Mouse (Mus musculus): ENCODE measurements around the gene Ddx42. TPM values are rescaled to one million over a fixed set of nuclear protein-coding genes. Genes with fewer than 3 reads are reported as not detected.

The Ddx42 gene
- total RNA-seq (2015; ENCODE audit: low replicate concordance) (28.9 and 47.6 TPM in 2 replicates), total RNA-seq (2017; ENCODE audit: low replicate concordance) (60.4 and 91.1 TPM in 2 replicates)

- ATAC-seq (replicated peaks; ENCODE audit: low FRiP score, poor library complexity, severe bottlenecking), result peak; percentile 82
Measured at GRCm38 (mm10) chr11:106216730-106217490, at the start of gene Ddx42. Ddx42 (plus strand) TSS chr11:106216926.

- no peak for ATAC-seq (replicated peaks; ENCODE audit: low FRiP score, poor library complexity, severe bottlenecking)
Measured at GRCm38 (mm10) chr11:106167435-106167834, 49.3 kb upstream of the Ddx42 start.

- ATAC-seq (replicated peaks; ENCODE audit: low FRiP score, poor library complexity, severe bottlenecking), result no peak
Measured at GRCm38 (mm10) chr11:106170807-106171206, 45.9 kb upstream of the Ddx42 start.

GRCm38 (mm10) chr11:106173228-106173627 lies 43.5 kb upstream of the Ddx42 start:
- ATAC-seq (replicated peaks; ENCODE audit: low FRiP score, poor library complexity, severe bottlenecking), result no peak

- no peak for ATAC-seq (replicated peaks; ENCODE audit: low FRiP score, poor library complexity, severe bottlenecking)
Measured at GRCm38 (mm10) chr11:106174372-106174771, 42.4 kb upstream of the Ddx42 start.

- no peak for ATAC-seq (replicated peaks; ENCODE audit: low FRiP score, poor library complexity, severe bottlenecking)
Measured at GRCm38 (mm10) chr11:106175081-106175480, 41.6 kb upstream of the Ddx42 start.

GRCm38 (mm10) chr11:106176372-106176771 lies 40.4 kb upstream of the Ddx42 start:
- no peak for ATAC-seq (replicated peaks; ENCODE audit: low FRiP score, poor library complexity, severe bottlenecking)

- peak; percentile 87 for ATAC-seq (replicated peaks; ENCODE audit: low FRiP score, poor library complexity, severe bottlenecking)
Measured at GRCm38 (mm10) chr11:106178036-106178782, 38.5 kb upstream of the Ddx42 start.

GRCm38 (mm10) chr11:106179711-106180448 lies 36.8 kb upstream of the Ddx42 start:
- ATAC-seq (replicated peaks; ENCODE audit: low FRiP score, poor library complexity, severe bottlenecking), result no peak

GRCm38 (mm10) chr11:106180449-106180801 lies 36.3 kb upstream of the Ddx42 start:
- ATAC-seq (replicated peaks; ENCODE audit: low FRiP score, poor library complexity, severe bottlenecking), result no peak

GRCm38 (mm10) chr11:106187326-106187725 lies 29.4 kb upstream of the Ddx42 start:
- no peak for ATAC-seq (replicated peaks; ENCODE audit: low FRiP score, poor library complexity, severe bottlenecking)

- no peak for ATAC-seq (replicated peaks; ENCODE audit: low FRiP score, poor library complexity, severe bottlenecking)
Measured at GRCm38 (mm10) chr11:106191716-106192115, 25.0 kb upstream of the Ddx42 start.

GRCm38 (mm10) chr11:106192241-106192640 lies 24.5 kb upstream of the Ddx42 start:
- ATAC-seq (replicated peaks; ENCODE audit: low FRiP score, poor library complexity, severe bottlenecking), result no peak

- ATAC-seq (replicated peaks; ENCODE audit: low FRiP score, poor library complexity, severe bottlenecking), result peak; percentile 60
Measured at GRCm38 (mm10) chr11:106192657-106193370, 23.9 kb upstream of the Ddx42 start.

- ATAC-seq (replicated peaks; ENCODE audit: low FRiP score, poor library complexity, severe bottlenecking), result peak; percentile 92
Measured at GRCm38 (mm10) chr11:106193371-106194154, 23.2 kb upstream of the Ddx42 start.

GRCm38 (mm10) chr11:106194155-106194541 lies 22.6 kb upstream of the Ddx42 start:
- no peak for ATAC-seq (replicated peaks; ENCODE audit: low FRiP score, poor library complexity, severe bottlenecking)

- no peak for ATAC-seq (replicated peaks; ENCODE audit: low FRiP score, poor library complexity, severe bottlenecking)
Measured at GRCm38 (mm10) chr11:106194891-106195290, 21.8 kb upstream of the Ddx42 start.

- ATAC-seq (replicated peaks; ENCODE audit: low FRiP score, poor library complexity, severe bottlenecking), result no peak
Measured at GRCm38 (mm10) chr11:106195341-106195740, 21.4 kb upstream of the Ddx42 start.

GRCm38 (mm10) chr11:106198277-106198676 lies 18.4 kb upstream of the Ddx42 start:
- no peak for ATAC-seq (replicated peaks; ENCODE audit: low FRiP score, poor library complexity, severe bottlenecking)

Data from erythroid progenitor cell, adult 5-6 weeks (primary cell).